10 mouse cellular contexts compared by ENCODE assay signal in the genomic region with DNA sequence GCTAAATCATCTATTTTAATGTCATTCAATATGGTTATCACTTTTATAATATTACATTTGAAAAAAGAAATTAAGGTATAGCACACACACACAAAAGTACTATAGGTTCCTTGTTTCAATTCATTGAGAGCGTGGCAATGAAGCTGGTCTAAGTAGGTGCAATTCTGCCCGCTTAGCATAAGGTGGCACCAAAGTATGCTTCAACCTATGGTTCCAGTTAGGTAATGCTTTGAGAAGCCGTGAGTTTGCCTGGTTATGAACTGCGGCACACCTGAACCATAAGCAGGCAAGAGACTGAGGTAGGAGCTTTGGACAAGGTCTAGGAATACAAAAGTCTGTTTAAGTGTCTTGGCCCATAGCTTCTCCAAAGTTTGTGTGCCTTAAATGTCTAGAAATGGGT.
A peak's percentile ranks its signal among the peaks of the same experiment; 100 is the strongest.
DNase-seq lines count a peak whose midpoint lies in the region; TF ChIP-seq lines count a peak whose summit lies in the region.
"Had no signal": no experiment of that assay in that cellular context is flagged by ENCODE, and none has a peak within 500 bp of the region (broad histone marks: within the 10 kb centered on the region; RNA-seq: fewer than 3 reads in every experiment).

No protein-coding gene starts in this region.

- TF ChIP-seq POLR2A in lung, adult 2 months (IDR thresholded peaks at IDR 0.05; ENCODE audit: borderline replicate concordance, extremely low read depth, low read depth, low read length) = no peak

- H3K4me3 ChIP-seq in lung, adult 2 months (replicated peaks; ENCODE audit: extremely low read depth, low read depth, low read length) = no peak overlapping the region
- H3K4me3 ChIP-seq: embryonic facial prominence, embryonic 15.5 days; myocyte had no signal

- 0 out of 2 replicates have a peak, but pooled peaks have one; percentile 23 for TF ChIP-seq CTCF in lung, adult 2 months (IDR thresholded peaks at IDR 0.05; ENCODE audit: insufficient read depth, low read length)

- H3K4me1 ChIP-seq in lung, adult 2 months (ENCODE audit: control insufficient read depth, insufficient read depth, low read length) = no peaks in the 10 kb centered on the region
- H3K4me1 ChIP-seq: embryonic facial prominence, embryonic 15.5 days had no signal

- peak; percentile 17 for DNase-seq in layer of hippocampus, adult 11-12 months (ENCODE audit: low spot score)
- no peak for DNase-seq in layer of hippocampus, postnatal 25 days (ENCODE audit: extremely low spot score in 1 of 2, low spot score in 1 of 2)
- DNase-seq in MEL-GATA-1-ER (ENCODE audit: extremely low read depth, low read depth) = peak; percentile 51
- DNase-seq in embryo, embryonic 10 days (ENCODE audit: low spot score) = peak; percentile 66
- peak; percentile 9 for DNase-seq in kidney, adult 11 months
- DNase-seq in lung, adult 2 months = no peak
- peak; percentile 11 for DNase-seq in right cerebral cortex, postnatal 25 days
- DNase-seq in gastrocnemius, postnatal 36 days = no peak

- WGBS in lung, adult 2 months = 13% methylated on average over 4 of the region's 4 CpGs

- intact Hi-C loops in gastrocnemius, postnatal 36 days (cut with DNase I) = loop anchor here (5.0 kb wide), 2 partner anchors 284 to 374 kb away; no protein-coding TSS in a partner anchor

Comparison
In these comparisons a context has a peak if more than half of its experiments do, and no peak if none do; other contexts are left out.
1. DNase-seq: peak in layer of hippocampus, adult 11-12 months (single experiment), MEL-GATA-1-ER (single experiment), embryo, embryonic 10 days (single experiment), kidney, adult 11 months (single experiment) and right cerebral cortex, postnatal 25 days (single experiment); none in layer of hippocampus, postnatal 25 days (0 of 2), lung, adult 2 months (single experiment) and gastrocnemius, postnatal 36 days (0 of 2).